9 mouse cellular contexts compared by ENCODE assay signal in genomic region chr3:152981988-152982387, GRCm38 (mm10). TPM values are rescaled to one million over a fixed set of nuclear protein-coding genes. Genes with fewer than 3 reads are reported as not detected.
DNase-seq lines count a peak whose midpoint lies in the region; ATAC-seq and TF ChIP-seq lines count a peak whose summit lies in the region.
"Had no signal": no experiment of that assay in that cellular context is flagged by ENCODE, and none has a peak within 500 bp of the region (broad histone marks: within the 10 kb centered on the region; RNA-seq: fewer than 3 reads in every experiment).

TSS of gene St6galnac5 (minus strand) at chr3:152982246.

- peak within 1 kb of the TSS; percentile 24; the same call in 1 of the 2 replicates for H3K9ac ChIP-seq in kidney, postnatal 0 days (ENCODE audit: low read depth, low read length)
- H3K9ac ChIP-seq in hindbrain, embryonic 12.5 days, result peak within 1 kb of the TSS; percentile 67
- H3K9ac ChIP-seq in neural tube, embryonic 14.5 days (replicated peaks; ENCODE audit: low read depth, low read length), result peak within 1 kb of the TSS; percentile 62

- H3K27ac ChIP-seq in kidney, postnatal 0 days, result no peak within 1 kb of the TSS
- peak within 1 kb of the TSS; percentile 60 for H3K27ac ChIP-seq in hindbrain, embryonic 12.5 days
- H3K27ac ChIP-seq in neural tube, embryonic 14.5 days (ENCODE audit: low read depth, low read length), result peak within 1 kb of the TSS; percentile 39

- no peaks in the 10 kb centered on the region for H3K27me3 ChIP-seq in kidney, postnatal 0 days (ENCODE audit: insufficient read depth, low read length)
- peaks cover 16% of the 10 kb centered on the region; the same call in 1 of the 2 replicates for H3K27me3 ChIP-seq in hindbrain, embryonic 12.5 days
- H3K27me3 ChIP-seq in neural tube, embryonic 14.5 days (ENCODE audit: control insufficient read depth, insufficient read depth, low read length), result 0 out of 2 replicates have a peak, but pooled peaks cover 2% of the 10 kb centered on the region

- intact Hi-C loops in left cerebral cortex, postnatal 36 days (cut with DNase I), result loop anchor here (5.0 kb wide), 4 partner anchors 95 to 675 kb away; no protein-coding TSS in a partner anchor

- peak; percentile 75 for DNase-seq in kidney, postnatal 0 days (ENCODE audit: low spot score)
- no peak for DNase-seq in kidney, adult 18-20 months
- DNase-seq in embryo, embryonic 10 days (ENCODE audit: low spot score), result peak; percentile 70
- DNase-seq in left cerebral cortex, postnatal 36 days (ENCODE audit: low spot score in 2 of 2), result peak; percentile 30 to 43
- no peak for DNase-seq in adrenal gland, postnatal 36 days
- DNase-seq in urinary bladder, postnatal 25 days (ENCODE audit: low spot score), result no peak

- H3K4me3 ChIP-seq in kidney, postnatal 0 days (replicated peaks; ENCODE audit: low read depth, low read length), result peak within 1 kb of the TSS; percentile 41
- peak within 1 kb of the TSS; percentile 56 for H3K4me3 ChIP-seq in hindbrain, embryonic 12.5 days
- peak within 1 kb of the TSS; percentile 50 for H3K4me3 ChIP-seq in neural tube, embryonic 14.5 days (ENCODE audit: low read depth, low read length)
- H3K4me3 ChIP-seq: myocyte had no signal

- H3K9me3 ChIP-seq in kidney, postnatal 0 days (replicated peaks; ENCODE audit: low read length), result no peaks in the 10 kb centered on the region
- no peaks in the 10 kb centered on the region for H3K9me3 ChIP-seq in hindbrain, embryonic 12.5 days (replicated peaks)
- H3K9me3 ChIP-seq in neural tube, embryonic 14.5 days (ENCODE audit: control insufficient read depth, low read length), result no peaks in the 10 kb centered on the region

- H3K4me2 ChIP-seq in kidney, postnatal 0 days (ENCODE audit: low read length), result peak within 1 kb of the TSS; percentile 70
- peak within 1 kb of the TSS; percentile 96 for H3K4me2 ChIP-seq in hindbrain, embryonic 12.5 days (replicated peaks)
- H3K4me2 ChIP-seq in neural tube, embryonic 14.5 days (ENCODE audit: low read depth, low read length), result peak within 1 kb of the TSS; percentile 88

- ATAC-seq in kidney, postnatal 0 days (replicated peaks; ENCODE audit: low FRiP score, low read depth), result no peak
- peak; percentile 46 for ATAC-seq in hindbrain, embryonic 12.5 days (ENCODE audit: low FRiP score)
- ATAC-seq in neural tube, embryonic 14.5 days (ENCODE audit: low read depth), result peak; percentile 65; the same call in 1 of the 2 replicates

- TF ChIP-seq CTCF in kidney, postnatal 0 days (IDR thresholded peaks at IDR 0.05; ENCODE audit: low read depth), result peak; percentile 50

- WGBS in kidney, postnatal 0 days, result under 1% methylated on average over 17 of the region's 17 CpGs
- WGBS in hindbrain, embryonic 12.5 days, result under 1% methylated on average over 17 of the region's 17 CpGs
- under 1% methylated on average over 17 of the region's 17 CpGs for WGBS in neural tube, embryonic 14.5 days

- H3K4me1 ChIP-seq in kidney, postnatal 0 days (replicated peaks; ENCODE audit: insufficient read depth, low read length), result peaks cover 12% of the 10 kb centered on the region; the same call in 1 of the 2 replicates
- H3K4me1 ChIP-seq in hindbrain, embryonic 12.5 days, result peaks cover 28% of the 10 kb centered on the region
- peaks cover 9% of the 10 kb centered on the region; the same call in 1 of the 2 replicates for H3K4me1 ChIP-seq in neural tube, embryonic 14.5 days (ENCODE audit: control insufficient read depth, insufficient read depth, low read length)

- H3K36me3 ChIP-seq in kidney, postnatal 0 days (ENCODE audit: insufficient read depth, low read length), result no peaks in the 10 kb centered on the region
- no peaks in the 10 kb centered on the region for H3K36me3 ChIP-seq in hindbrain, embryonic 12.5 days
- H3K36me3 ChIP-seq in neural tube, embryonic 14.5 days (ENCODE audit: control insufficient read depth, insufficient read depth, low read length), result no peaks in the 10 kb centered on the region

RNA-seq across cellular contexts. Expression of gene St6galnac5, which starts in this region (rescaled TPM):
- polyA plus RNA-seq in kidney, postnatal 0 days (2015; fragmentation: Nextera tagmentation; extraction: Ambion mirVana), result 0.59 and 0.66 TPM in 2 replicates
- 8.4 and 9.1 TPM in 2 replicates for polyA plus RNA-seq in hindbrain, embryonic 12.5 days (2016; fragmentation: Nextera tagmentation; extraction: Ambion mirVana)
- 10 to 100 TPM; 28.9 to 37.4 TPM for total RNA-seq in left cerebral cortex, postnatal 36 days (2021)
- polyA plus RNA-seq in neural tube, embryonic 14.5 days (2014; fragmentation: Nextera tagmentation; extraction: Ambion mirVana), result 18.4 and 20.4 TPM in 2 replicates
- under 1 TPM; 0.56 to 0.79 TPM for total RNA-seq in adrenal gland, postnatal 36 days (2021)
- polyA plus RNA-seq: myocyte had no signal

Comparison
In these comparisons a context has a peak if more than half of its experiments do, and no peak if none do; other contexts are left out.
1. RNA of gene St6galnac5 (total RNA-seq): 28.9 to 37.4 TPM in left cerebral cortex, postnatal 36 days; 0.56 to 0.79 TPM in adrenal gland, postnatal 36 days; every median in the first group is over 10 times any median in the second.
2. Peak in DNase-seq, H3K4me3 ChIP-seq, H3K9ac ChIP-seq and H3K4me2 ChIP-seq in kidney, postnatal 0 days; RNA of the gene not detected or under 1 TPM.
3. DNase-seq: peak in embryo, embryonic 10 days (single experiment) and left cerebral cortex, postnatal 36 days (2 of 2); none in kidney, adult 18-20 months (single experiment), adrenal gland, postnatal 36 days (0 of 2) and urinary bladder, postnatal 25 days (single experiment).
4. Peak in every context shown above with its lines, with median percentiles within 50 percentile points of each other: H3K4me2 ChIP-seq, H3K4me3 ChIP-seq and H3K9ac ChIP-seq.